Mouse (Mus musculus): ENCODE data around the gene Aanat. TPM values are rescaled to one million over a fixed set of nuclear protein-coding genes. Genes with fewer than 3 reads are reported as not detected.
A peak's percentile ranks its signal among the peaks of the same experiment; 100 is the strongest.

Gene Aanat
- polyA plus RNA-seq, 1 experiment from 2014 or later: not detected

GRCm38 (mm10) chr11:116591621-116592020 lies 5.4 kb downstream of the Aanat start:
- no peak overlapping the region for H3K9ac ChIP-seq
- 68% methylated on average over 4 of the region's 4 CpGs for WGBS (ENCODE audit: insufficient replicate concordance)
- no peaks in the 10 kb centered on the region for H3K9me3 ChIP-seq (replicated peaks)
- H3K27ac ChIP-seq (replicated peaks): no peak overlapping the region
- no peak overlapping the region for H3K4me3 ChIP-seq (replicated peaks)
- no peak for ATAC-seq (ENCODE audit: insufficient read depth)
- H3K36me3 ChIP-seq (replicated peaks): 0 out of 2 replicates have a peak, but pooled peaks cover under 1% of the 10 kb centered on the region
- no peak overlapping the region for H3K4me2 ChIP-seq
- H3K4me1 ChIP-seq (replicated peaks): peaks cover 35% of the 10 kb centered on the region
- peaks cover 37% of the 10 kb centered on the region for H3K27me3 ChIP-seq

DNA sequence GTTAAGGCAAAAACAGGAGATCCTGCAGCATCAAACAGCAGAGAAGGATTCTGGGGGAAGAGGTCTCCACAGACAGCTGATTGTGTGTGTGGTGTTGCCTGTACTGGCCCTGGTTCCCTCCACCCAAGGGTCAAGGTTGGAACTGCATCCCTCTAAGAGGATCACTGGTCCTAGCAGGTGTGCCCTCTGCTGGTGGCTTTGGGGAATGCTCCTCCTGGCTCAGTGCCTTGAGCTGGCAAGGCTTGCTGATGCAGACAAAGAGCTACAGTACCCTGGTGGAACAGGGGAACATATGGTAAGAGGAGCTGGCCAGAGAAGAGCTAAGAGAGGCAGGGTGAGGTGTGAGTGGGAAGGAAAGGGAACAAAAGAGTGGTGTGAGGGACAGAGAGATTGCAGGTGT lies 6.2 kb downstream of the Aanat start:
- Histone ChIP-seq H3K9me3 (replicated peaks) (no peaks in the 10 kb centered on the region), H3K4me3 (replicated peaks) (no peak overlapping the region), H3K27me3 (peaks cover 31% of the 10 kb centered on the region), H3K4me2 (no peak overlapping the region), H3K4me1 (replicated peaks) (peaks cover 30% of the 10 kb centered on the region), H3K9ac (no peak overlapping the region), H3K27ac (replicated peaks) (no peak overlapping the region), H3K36me3 (replicated peaks) (0 out of 2 replicates have a peak, but pooled peaks cover 7% of the 10 kb centered on the region)
- ATAC-seq (ENCODE audit: insufficient read depth): peak; percentile 64

DNA sequence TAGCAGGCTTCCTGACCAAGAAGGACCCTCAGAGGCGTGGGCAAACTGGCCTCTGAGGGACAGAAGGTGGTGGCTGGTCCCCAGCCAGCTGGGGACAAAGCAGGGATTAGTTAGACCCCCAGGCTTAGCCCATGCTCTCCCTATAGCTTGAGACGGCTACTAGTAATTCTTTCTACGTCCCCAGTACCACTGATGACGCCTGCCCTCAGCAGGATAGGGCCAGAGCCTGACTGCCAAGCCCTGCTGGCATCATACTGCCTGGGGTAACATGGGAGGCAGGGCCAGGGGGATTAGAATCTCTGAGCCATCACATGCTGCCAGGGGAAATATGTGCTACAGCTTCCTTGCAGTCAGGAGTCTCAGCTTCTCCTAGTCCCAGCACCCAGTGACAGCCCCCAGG lies 7.1 kb downstream of the Aanat start:
- peaks cover 30% of the 10 kb centered on the region for H3K4me1 ChIP-seq (replicated peaks)
- peaks cover 12% of the 10 kb centered on the region for H3K36me3 ChIP-seq (replicated peaks)
- 47% methylated on average over 4 of the region's 4 CpGs for WGBS (ENCODE audit: insufficient replicate concordance)
- H3K9ac ChIP-seq: no peak overlapping the region
- no peak for ATAC-seq (ENCODE audit: insufficient read depth)
- H3K4me2 ChIP-seq: no peak overlapping the region
- H3K27ac ChIP-seq (replicated peaks): no peak overlapping the region
- H3K9me3 ChIP-seq (replicated peaks): no peaks in the 10 kb centered on the region
- H3K4me3 ChIP-seq (replicated peaks): no peak overlapping the region
- peaks cover 22% of the 10 kb centered on the region for H3K27me3 ChIP-seq

DNA sequence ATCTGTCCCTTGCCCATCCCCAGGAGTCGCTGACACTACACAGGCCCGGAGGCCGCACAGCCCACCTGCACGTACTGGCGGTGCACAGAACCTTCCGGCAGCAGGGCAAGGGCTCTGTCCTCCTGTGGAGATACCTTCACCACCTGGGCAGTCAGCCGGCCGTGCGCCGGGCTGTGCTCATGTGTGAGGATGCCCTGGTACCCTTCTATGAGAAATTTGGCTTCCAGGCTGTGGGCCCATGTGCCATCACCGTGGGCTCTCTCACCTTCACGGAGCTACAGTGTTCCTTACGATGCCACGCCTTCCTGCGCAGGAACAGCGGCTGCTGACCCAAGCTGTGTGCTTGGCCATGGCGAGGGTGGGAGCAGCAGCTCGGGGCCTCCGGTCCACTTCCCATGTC lies 10.5 kb downstream of the Aanat start:
- H3K27me3 ChIP-seq: no peaks in the 10 kb centered on the region
- no peaks in the 10 kb centered on the region for H3K9me3 ChIP-seq (replicated peaks)
- no peak for ATAC-seq (ENCODE audit: insufficient read depth)
- no peak overlapping the region for H3K4me3 ChIP-seq (replicated peaks)
- H3K4me2 ChIP-seq: no peak overlapping the region
- no peak overlapping the region for H3K27ac ChIP-seq (replicated peaks)
- peaks cover 46% of the 10 kb centered on the region for H3K36me3 ChIP-seq (replicated peaks)
- H3K4me1 ChIP-seq (replicated peaks): peaks cover 7% of the 10 kb centered on the region; the same call in 1 of the 2 replicates
- H3K9ac ChIP-seq: no peak overlapping the region
- WGBS (ENCODE audit: insufficient replicate concordance): 82% methylated on average over 19 of the region's 19 CpGs

GRCm38 (mm10) chr11:116598193-116598592 lies 12.0 kb downstream of the Aanat start:
- no peak overlapping the region for H3K4me3 ChIP-seq (replicated peaks)
- no peak overlapping the region for H3K4me2 ChIP-seq
- H3K4me1 ChIP-seq (replicated peaks): no peaks in the 10 kb centered on the region
- no peak for ATAC-seq (ENCODE audit: insufficient read depth)
- H3K27ac ChIP-seq (replicated peaks): no peak overlapping the region
- H3K27me3 ChIP-seq: no peaks in the 10 kb centered on the region
- WGBS (ENCODE audit: insufficient replicate concordance): 91% methylated on average over 8 of the region's 8 CpGs
- no peak overlapping the region for H3K9ac ChIP-seq
- peaks cover 60% of the 10 kb centered on the region for H3K36me3 ChIP-seq (replicated peaks)
- H3K9me3 ChIP-seq (replicated peaks): no peaks in the 10 kb centered on the region

DNA sequence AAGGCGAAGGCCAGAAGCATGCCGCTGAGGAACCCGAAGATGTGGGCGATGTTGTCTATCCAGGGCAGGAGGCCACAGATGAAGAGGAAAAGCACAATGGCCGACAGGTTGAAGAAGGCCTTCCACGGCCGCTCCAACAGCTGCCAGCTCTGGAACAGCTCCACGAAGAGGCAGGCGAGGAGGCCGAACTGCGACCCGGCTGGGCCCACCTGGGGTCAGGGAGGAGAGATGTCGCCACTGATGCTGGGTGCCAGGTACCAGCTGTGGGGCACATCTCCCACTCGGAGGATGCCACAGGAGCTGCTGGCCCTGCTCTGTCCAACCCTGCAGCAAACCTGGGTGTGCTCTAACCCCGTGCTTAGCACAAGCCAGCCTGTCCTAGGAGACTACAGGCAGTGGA lies 13.0 kb downstream of the Aanat start:
- ATAC-seq (ENCODE audit: insufficient read depth): no peak
- Histone ChIP-seq H3K36me3 (replicated peaks) (peaks cover 71% of the 10 kb centered on the region), H3K27me3 (no peaks in the 10 kb centered on the region), H3K4me1 (replicated peaks) (no peaks in the 10 kb centered on the region), H3K9ac (no peak overlapping the region), H3K27ac (replicated peaks) (no peak overlapping the region), H3K4me2 (no peak overlapping the region), H3K9me3 (replicated peaks) (no peaks in the 10 kb centered on the region), H3K4me3 (replicated peaks) (no peak overlapping the region)
- WGBS (ENCODE audit: insufficient replicate concordance): 89% methylated on average over 15 of the region's 15 CpGs

DNA sequence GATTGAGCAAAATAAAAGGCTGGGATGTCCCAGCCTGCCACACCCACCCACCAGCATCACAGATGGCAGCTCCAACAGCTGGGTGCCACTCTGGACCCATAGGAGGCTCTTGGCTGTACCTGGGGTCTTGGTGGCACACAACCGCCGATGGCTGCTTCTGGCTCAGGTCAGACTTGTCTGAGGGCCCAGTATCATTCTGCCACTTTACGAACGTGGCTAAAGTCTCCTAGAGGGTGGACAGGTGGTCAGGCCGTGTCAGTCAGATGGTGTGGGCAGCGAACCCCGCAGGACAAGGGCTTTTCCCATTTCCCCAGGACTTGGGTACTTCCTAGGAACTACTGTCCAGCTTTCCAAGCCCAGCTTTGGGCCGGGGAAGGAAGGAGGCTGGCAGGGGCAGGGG lies 14.9 kb downstream of the Aanat start:
- no peak overlapping the region for H3K9ac ChIP-seq
- ATAC-seq (ENCODE audit: insufficient read depth): no peak
- no peaks in the 10 kb centered on the region for H3K27me3 ChIP-seq
- no peaks in the 10 kb centered on the region for H3K9me3 ChIP-seq (replicated peaks)
- H3K4me2 ChIP-seq: no peak overlapping the region
- H3K4me3 ChIP-seq (replicated peaks): no peak overlapping the region
- WGBS (ENCODE audit: insufficient replicate concordance): 86% methylated on average over 8 of the region's 8 CpGs
- no peak overlapping the region for H3K27ac ChIP-seq (replicated peaks)
- H3K4me1 ChIP-seq (replicated peaks): no peaks in the 10 kb centered on the region
- H3K36me3 ChIP-seq (replicated peaks): peaks cover 90% of the 10 kb centered on the region

GRCm38 (mm10) chr11:116602043-116602442 lies 15.8 kb downstream of the Aanat start:
- no peaks in the 10 kb centered on the region for H3K9me3 ChIP-seq (replicated peaks)
- no peak overlapping the region for H3K4me2 ChIP-seq
- H3K27ac ChIP-seq (replicated peaks): no peak overlapping the region
- H3K4me1 ChIP-seq (replicated peaks): 0 out of 2 replicates have a peak, but pooled peaks cover 5% of the 10 kb centered on the region
- no peak overlapping the region for H3K4me3 ChIP-seq (replicated peaks)
- H3K36me3 ChIP-seq (replicated peaks): peaks cover 94% of the 10 kb centered on the region
- no peak for ATAC-seq (ENCODE audit: insufficient read depth)
- no peak overlapping the region for H3K9ac ChIP-seq
- 86% methylated on average over 8 of the region's 8 CpGs for WGBS (ENCODE audit: insufficient replicate concordance)
- no peaks in the 10 kb centered on the region for H3K27me3 ChIP-seq

DNA sequence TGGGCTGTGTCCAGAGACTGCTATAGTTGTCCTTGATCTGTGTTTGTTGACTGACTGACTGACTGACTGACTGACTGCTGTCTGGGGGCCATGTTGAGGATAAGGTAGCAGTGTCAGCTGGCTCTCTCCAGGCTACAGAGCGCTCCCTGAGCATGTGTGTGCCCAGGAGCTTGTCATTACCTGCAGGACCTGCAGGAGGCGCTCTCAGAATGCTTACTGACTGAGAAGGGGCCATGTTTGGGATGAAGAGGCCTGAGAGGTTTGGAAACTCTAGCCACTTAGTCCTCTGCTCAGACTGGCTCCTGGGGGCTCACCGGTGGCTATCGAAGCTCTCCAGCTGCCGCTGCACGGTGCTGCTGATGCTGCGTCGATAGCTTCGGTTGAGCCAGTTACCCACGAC lies 17.1 kb downstream of the Aanat start:
- WGBS (ENCODE audit: insufficient replicate concordance): 92% methylated on average over 10 of the region's 10 CpGs
- H3K9ac ChIP-seq: no peak overlapping the region
- no peak overlapping the region for H3K4me2 ChIP-seq
- no peaks in the 10 kb centered on the region for H3K9me3 ChIP-seq (replicated peaks)
- no peak overlapping the region for H3K4me3 ChIP-seq (replicated peaks)
- 0 out of 2 replicates have a peak, but pooled peaks cover 6% of the 10 kb centered on the region for H3K4me1 ChIP-seq (replicated peaks)
- H3K27ac ChIP-seq (replicated peaks): no peak overlapping the region
- H3K36me3 ChIP-seq (replicated peaks): peaks cover 99% of the 10 kb centered on the region
- no peak for ATAC-seq (ENCODE audit: insufficient read depth)
- no peaks in the 10 kb centered on the region for H3K27me3 ChIP-seq

GRCm38 (mm10) chr11:116604097-116604496 lies 17.9 kb downstream of the Aanat start:
- Histone ChIP-seq H3K4me2 (no peak overlapping the region), H3K36me3 (replicated peaks) (peaks cover 99% of the 10 kb centered on the region), H3K27me3 (no peaks in the 10 kb centered on the region), H3K4me3 (replicated peaks) (no peak overlapping the region), H3K9me3 (replicated peaks) (no peaks in the 10 kb centered on the region), H3K27ac (replicated peaks) (no peak overlapping the region), H3K9ac (no peak overlapping the region), H3K4me1 (replicated peaks) (0 out of 2 replicates have a peak, but pooled peaks cover 6% of the 10 kb centered on the region)
- 88% methylated on average over 12 of the region's 12 CpGs for WGBS (ENCODE audit: insufficient replicate concordance)
- ATAC-seq (ENCODE audit: insufficient read depth): no peak

DNA sequence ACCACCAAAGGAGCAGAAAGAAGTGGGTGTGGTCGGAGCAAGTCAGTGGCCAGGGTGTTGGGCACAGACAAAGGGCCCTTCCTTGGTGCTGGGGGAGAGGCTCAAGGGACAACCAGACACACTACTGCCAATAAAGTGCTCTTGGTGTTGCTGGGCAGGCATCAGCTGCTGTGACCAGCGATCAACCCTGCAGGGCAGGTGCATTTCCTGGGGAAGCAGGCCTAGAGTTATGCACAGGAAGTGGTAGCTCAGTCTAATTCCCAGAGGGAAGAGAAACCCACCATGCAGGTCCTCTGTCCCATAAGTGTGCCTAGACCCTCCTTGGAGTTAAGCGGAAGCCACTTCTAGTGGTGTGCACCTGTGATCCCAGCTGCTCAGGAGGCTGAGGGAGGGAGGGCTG lies 21.5 kb downstream of the Aanat start:
- H3K9me3 ChIP-seq (replicated peaks): no peaks in the 10 kb centered on the region
- H3K36me3 ChIP-seq (replicated peaks): peaks cover 74% of the 10 kb centered on the region
- H3K4me3 ChIP-seq (replicated peaks): no peak overlapping the region
- peaks cover 33% of the 10 kb centered on the region for H3K4me1 ChIP-seq (replicated peaks)
- WGBS (ENCODE audit: insufficient replicate concordance): 83% methylated on average over 3 of the region's 3 CpGs
- no peak overlapping the region for H3K27ac ChIP-seq (replicated peaks)
- no peak overlapping the region for H3K9ac ChIP-seq
- no peak overlapping the region for H3K4me2 ChIP-seq
- no peak for ATAC-seq (ENCODE audit: insufficient read depth)
- no peaks in the 10 kb centered on the region for H3K27me3 ChIP-seq

DNA sequence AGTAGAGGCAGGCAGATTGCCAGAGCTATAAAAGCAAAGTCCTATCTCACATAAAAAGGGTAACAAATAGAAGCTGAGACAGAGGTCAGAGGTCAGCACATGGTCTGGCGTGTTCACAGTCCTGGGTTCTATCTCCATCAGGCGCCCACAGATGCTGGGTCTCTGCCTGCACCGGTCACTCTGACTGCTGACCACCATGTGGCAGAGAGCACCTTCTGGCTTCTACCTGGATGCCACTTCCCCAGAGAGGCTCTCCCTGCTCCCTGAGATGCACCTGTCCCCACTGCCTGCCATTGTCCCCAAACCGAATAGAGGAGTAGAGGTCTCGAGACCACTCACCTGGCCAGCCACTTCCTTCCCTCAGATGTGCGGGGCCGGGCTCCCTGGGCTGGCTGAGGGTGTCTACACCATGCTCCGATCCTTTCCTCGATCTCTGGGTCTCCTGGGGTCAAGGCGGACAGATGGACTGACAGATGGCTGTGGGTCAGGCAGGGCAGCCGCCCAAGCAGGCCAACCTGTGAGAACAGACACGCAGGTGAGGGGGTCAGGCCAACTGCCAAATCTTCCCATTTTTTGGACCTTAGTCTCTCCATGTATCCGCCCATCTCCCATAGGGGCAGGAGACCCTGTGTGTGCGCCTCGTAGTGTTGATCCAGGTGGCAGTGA lies 23.9 kb downstream of the Aanat start:
- ATAC-seq (ENCODE audit: insufficient read depth): no peak
- WGBS (ENCODE audit: insufficient replicate concordance): 78% methylated on average over 15 of the region's 15 CpGs
- Histone ChIP-seq H3K27ac (replicated peaks) (no peak overlapping the region), H3K4me2 (no peak overlapping the region), H3K9ac (no peak overlapping the region), H3K4me1 (replicated peaks) (peaks cover 57% of the 10 kb centered on the region), H3K27me3 (no peaks in the 10 kb centered on the region), H3K9me3 (replicated peaks) (no peaks in the 10 kb centered on the region), H3K36me3 (replicated peaks) (peaks cover 59% of the 10 kb centered on the region), H3K4me3 (replicated peaks) (no peak overlapping the region)
